Mouse (Mus musculus): Measurements from ENCODE around the gene Arl15. TPM values are rescaled to one million over a fixed set of nuclear protein-coding genes. Genes with fewer than 3 reads are reported as not detected.

Gene Arl15
- polyA plus RNA-seq, 1 experiment from 2014 or later: 16.7 TPM

DNA sequence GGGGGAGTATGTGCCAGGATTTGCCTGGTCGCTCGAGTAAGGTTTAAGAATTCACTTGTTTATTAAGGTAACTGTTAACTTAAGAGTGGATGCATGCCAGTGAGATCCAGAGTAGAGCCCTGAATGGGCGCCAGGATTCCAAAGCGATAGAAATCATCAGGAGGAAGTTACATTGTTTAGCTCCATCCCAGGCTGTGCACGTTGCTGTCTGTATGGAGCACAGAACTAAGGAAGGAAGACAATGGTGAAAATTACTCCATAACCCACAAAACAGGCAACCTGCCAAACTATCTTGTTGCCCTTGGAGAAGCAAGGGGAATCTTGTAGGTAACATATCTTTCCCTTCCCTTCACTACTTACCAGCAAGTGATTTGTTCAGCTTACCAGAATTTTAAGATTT, 176.4 kb downstream of the Arl15 start:
- H3K9me3 ChIP-seq (ENCODE audit: control insufficient read depth, low read length): no peaks in the 10 kb centered on the region
- WGBS: 90% methylated on average over 5 of the region's 5 CpGs
- H3K27ac ChIP-seq (replicated peaks; ENCODE audit: low read depth, low read length): no peak overlapping the region
- no peak overlapping the region for H3K4me3 ChIP-seq (ENCODE audit: low read depth, low read length)
- H3K4me2 ChIP-seq (ENCODE audit: low read depth, severe bottlenecking): no peak overlapping the region
- peaks cover 8% of the 10 kb centered on the region; the same call in 1 of the 2 replicates for H3K4me1 ChIP-seq (ENCODE audit: control insufficient read depth, insufficient read depth, low read length)
- DNase-seq (ENCODE audit: low spot score) (no peak), ATAC-seq (ENCODE audit: insufficient number of reproducible peaks, low FRiP score, low TSS enrichment, low read depth) (no peak)
- no peaks in the 10 kb centered on the region for H3K27me3 ChIP-seq (ENCODE audit: control insufficient read depth, insufficient read depth, low read length)
- H3K9ac ChIP-seq (ENCODE audit: low read length): no peak overlapping the region
- no peaks in the 10 kb centered on the region for H3K36me3 ChIP-seq (ENCODE audit: control insufficient read depth, insufficient read depth, low read length)

DNA sequence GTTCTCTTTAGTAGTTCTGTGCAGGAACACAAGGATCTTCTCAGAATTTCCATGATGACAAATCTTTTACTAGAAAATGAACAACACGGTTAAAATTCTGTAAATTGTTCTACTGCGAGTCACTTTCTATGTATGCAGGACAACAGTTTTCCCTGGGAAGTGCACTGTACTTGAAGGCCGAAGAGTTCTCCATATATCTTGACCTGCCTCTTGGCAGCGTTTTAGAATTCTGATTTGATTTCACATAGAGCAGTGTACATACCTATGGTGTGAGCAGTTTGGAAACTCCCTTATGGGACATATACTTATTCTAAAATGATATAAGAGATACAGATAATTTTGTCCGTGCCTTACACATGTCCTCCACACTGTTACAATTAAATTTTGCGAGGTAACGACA, 178.1 kb downstream of the Arl15 start:
- peaks cover 11% of the 10 kb centered on the region for H3K4me1 ChIP-seq (ENCODE audit: control insufficient read depth, insufficient read depth, low read length)
- WGBS: 71% methylated on average over 7 of the region's 7 CpGs
- H3K4me3 ChIP-seq (ENCODE audit: low read depth, low read length): no peak overlapping the region

GRCm38 (mm10) chr13:113974866-113975265, 180.6 kb downstream of the Arl15 start:
- Histone ChIP-seq H3K4me2 (ENCODE audit: low read depth, severe bottlenecking) (no peak overlapping the region), H3K27me3 (ENCODE audit: control insufficient read depth, insufficient read depth, low read length) (no peaks in the 10 kb centered on the region), H3K4me1 (ENCODE audit: control insufficient read depth, insufficient read depth, low read length) (peaks cover 11% of the 10 kb centered on the region), H3K4me3 (ENCODE audit: low read depth, low read length) (no peak overlapping the region), H3K9ac (ENCODE audit: low read length) (no peak overlapping the region), H3K36me3 (ENCODE audit: control insufficient read depth, insufficient read depth, low read length) (no peaks in the 10 kb centered on the region), H3K9me3 (ENCODE audit: control insufficient read depth, low read length) (no peaks in the 10 kb centered on the region), H3K27ac (replicated peaks; ENCODE audit: low read depth, low read length) (no peak overlapping the region)
- ATAC-seq (ENCODE audit: insufficient number of reproducible peaks, low FRiP score, low TSS enrichment, low read depth): no peak
- DNase-seq (ENCODE audit: low spot score): no peak
- 80% methylated on average over 1 of the region's 1 CpGs for WGBS

More for the DNA sequence above, 178.1 kb downstream of the Arl15 start:
- H3K27ac ChIP-seq (replicated peaks; ENCODE audit: low read depth, low read length): no peak overlapping the region
- H3K4me2 ChIP-seq (ENCODE audit: low read depth, severe bottlenecking): no peak overlapping the region
- no peak for ATAC-seq (ENCODE audit: insufficient number of reproducible peaks, low FRiP score, low TSS enrichment, low read depth)
- no peak overlapping the region for H3K9ac ChIP-seq (ENCODE audit: low read length)
- H3K9me3 ChIP-seq (ENCODE audit: control insufficient read depth, low read length): no peaks in the 10 kb centered on the region
- DNase-seq (ENCODE audit: low spot score): no peak
- no peaks in the 10 kb centered on the region for H3K27me3 ChIP-seq (ENCODE audit: control insufficient read depth, insufficient read depth, low read length)
- H3K36me3 ChIP-seq (ENCODE audit: control insufficient read depth, insufficient read depth, low read length): no peaks in the 10 kb centered on the region

DNA sequence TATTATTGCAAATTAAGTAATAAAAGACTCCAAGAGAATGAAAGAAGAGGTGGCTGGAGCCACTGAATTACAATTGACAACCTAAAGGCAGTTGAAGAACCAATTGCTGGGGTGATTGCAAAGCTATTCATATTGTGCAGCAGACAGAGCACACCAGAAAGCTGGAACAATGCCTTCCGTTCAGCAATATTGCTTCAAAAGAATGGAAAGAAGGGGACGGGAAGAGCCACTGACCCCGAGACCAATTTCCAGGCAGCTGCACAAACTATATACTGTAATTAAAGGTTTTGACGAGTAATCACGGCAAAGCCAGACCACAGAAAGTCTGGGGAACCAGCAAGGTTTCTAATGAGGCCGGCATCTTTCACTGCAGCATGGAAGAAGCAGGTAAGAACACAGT, 181.4 kb downstream of the Arl15 start:
- no peaks in the 10 kb centered on the region for H3K27me3 ChIP-seq (ENCODE audit: control insufficient read depth, insufficient read depth, low read length)
- H3K4me1 ChIP-seq (ENCODE audit: control insufficient read depth, insufficient read depth, low read length): peaks cover 11% of the 10 kb centered on the region
- no peak for ATAC-seq (ENCODE audit: insufficient number of reproducible peaks, low FRiP score, low TSS enrichment, low read depth)
- H3K9ac ChIP-seq (ENCODE audit: low read length): no peak overlapping the region
- H3K4me3 ChIP-seq (ENCODE audit: low read depth, low read length): no peak overlapping the region
- no peaks in the 10 kb centered on the region for H3K9me3 ChIP-seq (ENCODE audit: control insufficient read depth, low read length)
- H3K36me3 ChIP-seq (ENCODE audit: control insufficient read depth, insufficient read depth, low read length): no peaks in the 10 kb centered on the region
- DNase-seq (ENCODE audit: low spot score): no peak
- no peak overlapping the region for H3K4me2 ChIP-seq (ENCODE audit: low read depth, severe bottlenecking)
- H3K27ac ChIP-seq (replicated peaks; ENCODE audit: low read depth, low read length): 0 out of 2 replicates have a peak overlapping the region, but pooled peaks have one; percentile 52
- 17% methylated on average over 6 of the region's 6 CpGs for WGBS

- Histone ChIP-seq H3K4me1 (ENCODE audit: control insufficient read depth, insufficient read depth, low read length) (peaks cover 16% of the 10 kb centered on the region), H3K27ac (replicated peaks; ENCODE audit: low read depth, low read length) (no peak overlapping the region), H3K4me3 (ENCODE audit: low read depth, low read length) (no peak overlapping the region), H3K9me3 (ENCODE audit: control insufficient read depth, low read length) (no peaks in the 10 kb centered on the region), H3K4me2 (ENCODE audit: low read depth, severe bottlenecking) (no peak overlapping the region), H3K36me3 (ENCODE audit: control insufficient read depth, insufficient read depth, low read length) (no peaks in the 10 kb centered on the region), H3K27me3 (ENCODE audit: control insufficient read depth, insufficient read depth, low read length) (no peaks in the 10 kb centered on the region), H3K9ac (ENCODE audit: low read length) (no peak overlapping the region)
- 77% methylated on average over 4 of the region's 4 CpGs for whole genome bisulfite sequencing
- DNase-seq (ENCODE audit: low spot score): no peak
- no peak for ATAC-seq (ENCODE audit: insufficient number of reproducible peaks, low FRiP score, low TSS enrichment, low read depth)
These were observed 182.6 kb downstream of the Arl15 start for GRCm38 (mm10) chr13:113976936-113977335.

GRCm38 (mm10) chr13:113980739-113981460, 186.6 kb downstream of the Arl15 start:
- Histone ChIP-seq H3K27ac (replicated peaks; ENCODE audit: low read depth, low read length) (no peak overlapping the region), H3K9ac (ENCODE audit: low read length) (no peak overlapping the region), H3K4me1 (ENCODE audit: control insufficient read depth, insufficient read depth, low read length) (peaks cover 6% of the 10 kb centered on the region), H3K36me3 (ENCODE audit: control insufficient read depth, insufficient read depth, low read length) (no peaks in the 10 kb centered on the region), H3K27me3 (ENCODE audit: control insufficient read depth, insufficient read depth, low read length) (no peaks in the 10 kb centered on the region), H3K4me2 (ENCODE audit: low read depth, severe bottlenecking) (peak overlapping the region; percentile 17), H3K4me3 (ENCODE audit: low read depth, low read length) (no peak overlapping the region), H3K9me3 (ENCODE audit: control insufficient read depth, low read length) (no peaks in the 10 kb centered on the region)
- DNase-seq (ENCODE audit: low spot score): peak; percentile 36
- WGBS: 13% methylated on average over 15 of the region's 15 CpGs
- 0 out of 2 replicates have a peak, but pooled peaks have one; percentile 24 for ATAC-seq (ENCODE audit: insufficient number of reproducible peaks, low FRiP score, low TSS enrichment, low read depth)

GRCm38 (mm10) chr13:113981461-113982000, 187.2 kb downstream of the Arl15 start:
- Histone ChIP-seq H3K27ac (replicated peaks; ENCODE audit: low read depth, low read length) (no peak overlapping the region), H3K9me3 (ENCODE audit: control insufficient read depth, low read length) (no peaks in the 10 kb centered on the region)

DNA sequence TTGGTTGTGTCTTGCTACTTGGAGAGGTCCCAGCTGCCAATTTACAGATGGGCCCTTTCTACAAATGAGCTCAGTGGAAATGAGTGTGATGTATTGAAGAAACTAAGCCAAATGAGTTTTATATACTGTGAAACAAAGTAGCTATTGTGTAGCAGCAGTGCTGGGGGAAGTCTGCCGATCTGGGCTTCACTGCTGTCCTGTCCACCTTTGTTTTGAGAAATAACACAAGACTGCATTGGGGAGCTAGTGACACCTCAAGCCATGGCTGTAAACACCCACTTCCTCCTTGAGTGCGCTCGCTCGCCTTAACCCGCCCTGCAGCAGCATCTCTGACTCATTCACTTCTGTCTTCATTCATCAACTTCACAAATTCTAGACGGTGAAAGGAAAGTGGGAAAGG, 189.3 kb downstream of the Arl15 start:
- WGBS: 41% methylated on average over 6 of the region's 6 CpGs

More at GRCm38 (mm10) chr13:113981461-113982000, 187.2 kb downstream of the Arl15 start:
- Histone ChIP-seq H3K27me3 (ENCODE audit: control insufficient read depth, insufficient read depth, low read length) (no peaks in the 10 kb centered on the region), H3K9ac (ENCODE audit: low read length) (no peak overlapping the region), H3K4me1 (ENCODE audit: control insufficient read depth, insufficient read depth, low read length) (peaks cover 6% of the 10 kb centered on the region; the same call in 1 of the 2 replicates), H3K36me3 (ENCODE audit: control insufficient read depth, insufficient read depth, low read length) (no peaks in the 10 kb centered on the region), H3K4me3 (ENCODE audit: low read depth, low read length) (no peak overlapping the region), H3K4me2 (ENCODE audit: low read depth, severe bottlenecking) (peak overlapping the region; percentile 17)
- DNase-seq (ENCODE audit: low spot score) (peak; percentile 67), ATAC-seq (ENCODE audit: insufficient number of reproducible peaks, low FRiP score, low TSS enrichment, low read depth) (0 out of 2 replicates have a peak, but pooled peaks have one; percentile 67)
- WGBS: 10% methylated on average over 9 of the region's 9 CpGs

More for the DNA sequence above, 189.3 kb downstream of the Arl15 start:
- no peak overlapping the region for H3K27ac ChIP-seq (replicated peaks; ENCODE audit: low read depth, low read length)
- no peaks in the 10 kb centered on the region for H3K9me3 ChIP-seq (ENCODE audit: control insufficient read depth, low read length)
- H3K4me3 ChIP-seq (ENCODE audit: low read depth, low read length): no peak overlapping the region
- H3K36me3 ChIP-seq (ENCODE audit: control insufficient read depth, insufficient read depth, low read length): no peaks in the 10 kb centered on the region
- no peak overlapping the region for H3K4me2 ChIP-seq (ENCODE audit: low read depth, severe bottlenecking)
- H3K9ac ChIP-seq (ENCODE audit: low read length): no peak overlapping the region
- ATAC-seq (ENCODE audit: insufficient number of reproducible peaks, low FRiP score, low TSS enrichment, low read depth) (no peak), DNase-seq (ENCODE audit: low spot score) (no peak)
- peaks cover 6% of the 10 kb centered on the region; the same call in 1 of the 2 replicates for H3K4me1 ChIP-seq (ENCODE audit: control insufficient read depth, insufficient read depth, low read length)
- no peaks in the 10 kb centered on the region for H3K27me3 ChIP-seq (ENCODE audit: control insufficient read depth, insufficient read depth, low read length)

All from limb, embryonic 11.5 days (tissue).